Mouse (Mus musculus) neural tube, embryonic 13.5 days (tissue): Measurements from ENCODE around the gene Milr1. TPM values are rescaled to one million over a fixed set of nuclear protein-coding genes. Genes with fewer than 3 reads are reported as not detected.

ENCODE experiments used
- ATAC-seq: fragments of 200-750 bp; cut with Nextera tagmentation; 2 replicates; pipeline ENCODE4 v1.8.0; 2017; ENCODE audit warnings: low read depth, mild to moderate bottlenecking, moderate TSS enrichment, moderate library complexity
- H3K27ac ChIP-seq: fragments of 300-500 bp; sonication (generic); replicated peaks from 2 replicates; pipeline ENCODE4 v1.5.1; 2015; ENCODE audit warnings: moderate library complexity, mild to moderate bottlenecking, inconsistent platforms
- H3K27me3 ChIP-seq: fragments of 300-500 bp; sonication (generic); 2 replicates; pipeline ENCODE4 v1.6.1; 2015; ENCODE audit warnings: mild to moderate bottlenecking, inconsistent platforms
- H3K36me3 ChIP-seq: fragments of 300-500 bp; sonication (generic); 2 replicates; pipeline ENCODE4 v1.6.1; 2015; ENCODE audit warnings: mild to moderate bottlenecking, inconsistent platforms
- H3K4me1 ChIP-seq: fragments of 300-500 bp; sonication (generic); replicated peaks from 2 replicates; pipeline ENCODE4 v1.6.1; 2015; ENCODE audit warnings: inconsistent platforms
- H3K4me2 ChIP-seq: fragments of 300-500 bp; sonication (generic); 2 replicates; pipeline ENCODE4 v1.6.1; 2015; ENCODE audit warnings: inconsistent platforms, mild to moderate bottlenecking, moderate library complexity
- H3K4me3 ChIP-seq: fragments of 300-500 bp; sonication (generic); 2 replicates; pipeline ENCODE4 v1.5.1; 2015; ENCODE audit warnings: mild to moderate bottlenecking, inconsistent platforms
- H3K9ac ChIP-seq: fragments of 300-500 bp; sonication (generic); 2 replicates; pipeline ENCODE4 v1.6.1; 2015; ENCODE audit warnings: moderate library complexity, mild to moderate bottlenecking, inconsistent platforms
- H3K9me3 ChIP-seq: fragments of 300-500 bp; sonication (generic); 2 replicates; pipeline ENCODE4 v1.6.1; 2016; ENCODE audit warnings: inconsistent platforms
- WGBS: fragments of 180-500 bp; shearing (Covaris S2); methylation state at CpG from one replicate; pipeline ENCODE4 v1.1.7; 2015; 5-methylcytosine and 5-hydroxymethylcytosine counted together
- polyA plus RNA-seq: library from polyadenylated mRNA; unstranded; fragments of >200 nt; fragmentation: Nextera tagmentation; extraction: Ambion mirVana; gene quantifications from 2 replicates; pipeline ENCODE4 v1.2.1, GENCODE M21; 2015

Milr1 gene
- polyA plus RNA-seq, 1 experiment from 2014 or later, result 1.3 TPM

DNA sequence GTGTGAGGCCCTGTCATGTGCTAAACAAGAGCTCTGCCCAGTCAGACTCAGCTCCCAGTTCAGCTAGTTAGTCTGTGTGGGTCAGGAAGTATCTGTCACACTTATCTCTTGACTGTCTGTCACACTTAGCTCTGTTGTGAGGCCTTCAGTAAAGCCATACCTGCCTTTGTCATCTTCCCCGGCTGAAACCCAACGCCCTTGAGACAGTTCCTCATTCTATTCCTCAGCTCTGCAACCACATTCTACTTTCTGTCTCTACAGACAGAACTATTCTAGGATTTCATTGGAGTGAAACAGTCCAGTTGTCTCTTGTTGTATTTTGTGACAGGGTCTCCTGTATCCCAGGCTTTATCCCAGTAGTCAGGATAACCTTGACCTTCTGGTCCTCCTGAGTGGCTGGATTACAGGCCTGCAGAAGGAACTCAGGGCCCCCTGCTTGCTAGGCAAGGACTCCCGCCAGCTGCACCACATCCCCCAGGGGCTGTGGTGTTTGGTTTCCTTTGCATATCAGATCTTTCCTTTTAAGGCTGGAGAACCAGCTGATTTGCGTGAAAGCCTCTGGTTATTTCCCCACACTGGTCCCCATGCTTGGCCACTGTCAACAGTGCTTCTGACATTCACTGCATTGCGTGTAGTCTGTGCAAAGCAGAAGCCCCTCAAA is 11.2 kb downstream of the Milr1 start:
- ATAC-seq, result no peak
- Histone ChIP-seq H3K36me3 (peaks cover 12% of the 10 kb centered on the region), H3K4me2 (no peak overlapping the region), H3K4me3 (no peak overlapping the region), H3K27ac (no peak overlapping the region; the same call in 1 of the 2 replicates), H3K4me1 (peaks cover 13% of the 10 kb centered on the region; the same call in 1 of the 2 replicates), H3K9me3 (no peaks in the 10 kb centered on the region), H3K27me3 (no peaks in the 10 kb centered on the region), H3K9ac (no peak overlapping the region)
- WGBS, result 58% methylated on average over 5 of the region's 5 CpGs

DNA sequence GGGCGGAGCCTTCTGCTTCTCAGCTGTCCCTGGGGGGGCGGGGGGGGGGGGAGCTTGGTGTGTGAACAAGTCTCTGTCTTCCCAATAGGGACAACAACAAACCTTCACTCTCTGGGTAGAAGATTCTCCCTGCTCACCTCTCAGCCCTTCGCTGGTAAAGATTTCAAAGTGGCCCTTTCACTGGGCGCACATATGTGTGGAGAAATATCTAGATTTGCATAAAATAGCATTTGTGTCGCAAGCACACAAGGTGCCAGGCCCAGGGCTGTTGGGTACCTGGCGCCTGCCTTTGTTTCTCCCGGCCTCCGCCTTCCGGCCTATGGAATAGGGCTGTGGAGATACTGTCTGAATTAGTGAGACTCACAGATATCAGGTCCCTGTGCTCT is 11.8 kb downstream of the Milr1 start:
- peaks cover 18% of the 10 kb centered on the region for H3K36me3 ChIP-seq
- H3K27me3 ChIP-seq, result no peaks in the 10 kb centered on the region
- no peak for ATAC-seq
- 77% methylated on average over 9 of the region's 9 CpGs for WGBS
- H3K4me1 ChIP-seq, result peaks cover 13% of the 10 kb centered on the region; the same call in 1 of the 2 replicates
- H3K4me2 ChIP-seq, result no peak overlapping the region
- no peaks in the 10 kb centered on the region for H3K9me3 ChIP-seq
- no peak overlapping the region for H3K4me3 ChIP-seq
- no peak overlapping the region for H3K9ac ChIP-seq
- no peak overlapping the region for H3K27ac ChIP-seq

DNA sequence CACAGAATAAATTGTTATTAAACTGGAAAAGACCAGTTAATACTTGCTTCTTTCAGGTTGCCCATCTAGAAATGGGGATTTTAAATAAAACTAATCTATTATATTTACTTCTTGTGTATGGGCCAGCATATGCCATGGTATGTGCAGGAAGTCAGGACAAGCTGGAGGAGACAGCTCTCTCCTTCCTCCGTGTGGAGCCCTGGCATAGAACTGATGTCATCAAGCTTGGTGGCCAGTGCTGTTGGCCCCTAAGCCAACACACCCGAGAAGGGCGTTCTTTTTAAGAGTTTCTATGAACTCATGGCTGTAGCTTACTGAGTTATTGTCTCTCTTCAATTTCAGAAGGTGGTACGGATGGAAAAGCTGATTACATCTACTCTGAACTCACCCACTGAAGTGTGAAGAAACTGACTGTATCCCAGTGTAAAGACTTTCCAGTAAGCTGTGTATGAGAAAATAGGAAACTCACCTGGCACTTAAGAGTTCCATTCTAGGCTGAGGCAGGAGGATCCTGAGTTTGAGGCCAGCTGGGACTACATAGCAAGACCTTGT is 15.7 kb downstream of the Milr1 start:
- WGBS, result 91% methylated on average over 4 of the region's 4 CpGs
- Histone ChIP-seq H3K27me3 (no peaks in the 10 kb centered on the region), H3K36me3 (peaks cover 52% of the 10 kb centered on the region)

DNA sequence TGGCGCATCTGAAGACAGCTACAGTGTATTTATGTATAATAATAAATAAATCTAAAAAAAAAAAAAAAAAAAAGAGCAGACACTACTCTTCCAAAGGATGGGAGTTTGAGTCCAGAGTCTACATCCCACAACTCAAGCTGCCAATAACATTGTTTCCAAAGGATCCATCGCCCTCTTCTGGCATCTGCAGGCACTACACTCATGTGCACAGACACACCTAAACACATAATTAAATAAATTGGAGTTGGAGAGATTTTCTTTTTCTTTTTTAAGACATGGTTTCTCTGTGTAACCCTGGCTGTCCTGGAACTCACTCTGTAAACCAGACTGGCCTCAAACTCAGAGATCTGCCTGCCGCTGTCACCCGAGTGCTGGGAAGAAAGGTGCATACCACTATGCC is 16.5 kb downstream of the Milr1 start:
- no peak for ATAC-seq
- no peak overlapping the region for H3K27ac ChIP-seq
- WGBS, result 91% methylated on average over 4 of the region's 4 CpGs

More for the DNA sequence above, 15.7 kb downstream of the Milr1 start:
- Histone ChIP-seq H3K27ac (no peak overlapping the region), H3K9ac (no peak overlapping the region), H3K4me3 (no peak overlapping the region), H3K4me1 (peaks cover 13% of the 10 kb centered on the region; the same call in 1 of the 2 replicates), H3K4me2 (no peak overlapping the region), H3K9me3 (no peaks in the 10 kb centered on the region)
- no peak for ATAC-seq

DNA sequence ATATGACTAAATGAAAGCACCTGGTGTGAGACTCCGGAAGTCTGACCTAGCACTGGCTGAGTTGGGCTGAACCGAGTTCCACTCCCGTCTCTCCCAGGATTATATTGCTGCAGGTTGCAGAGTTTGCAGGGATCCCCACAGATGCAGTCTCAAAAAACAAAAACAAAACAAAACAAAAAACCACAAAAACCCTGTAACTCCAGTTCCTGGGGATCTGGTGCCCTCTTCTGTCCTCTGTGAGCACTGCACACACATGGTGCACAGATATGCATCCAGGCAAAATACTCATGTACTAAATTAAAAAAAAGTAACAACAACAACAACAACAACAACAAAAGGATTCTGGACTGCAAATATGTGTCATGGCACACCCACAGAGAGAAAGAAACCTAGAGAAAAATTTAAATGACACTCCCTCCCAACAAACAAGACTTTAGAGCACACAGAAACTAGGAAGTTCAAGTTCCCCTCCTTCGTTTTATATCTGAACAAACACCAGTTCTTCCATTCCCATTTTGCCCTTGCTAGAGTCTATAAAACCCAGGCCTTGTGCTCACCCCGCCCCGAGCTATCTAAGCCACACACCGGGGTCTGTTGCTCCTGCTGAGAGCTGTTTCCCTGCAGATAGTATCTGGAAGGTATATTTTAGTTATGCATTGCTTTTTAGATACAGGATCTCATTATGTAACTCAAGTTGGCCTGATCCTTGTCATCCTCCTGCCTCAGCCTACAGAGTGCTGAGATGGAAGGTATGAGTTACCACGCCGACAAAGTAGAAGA is 19.4 kb downstream of the Milr1 start:
- Histone ChIP-seq H3K9ac (no peak overlapping the region), H3K27ac (no peak overlapping the region), H3K9me3 (no peaks in the 10 kb centered on the region), H3K4me2 (no peak overlapping the region), H3K4me1 (no peaks in the 10 kb centered on the region), H3K36me3 (peaks cover 86% of the 10 kb centered on the region), H3K4me3 (no peak overlapping the region), H3K27me3 (no peaks in the 10 kb centered on the region)
- no peak for ATAC-seq
- 96% methylated on average over 9 of the region's 9 CpGs for WGBS

More for the DNA sequence above, 16.5 kb downstream of the Milr1 start:
- Histone ChIP-seq H3K27me3 (no peaks in the 10 kb centered on the region), H3K9me3 (no peaks in the 10 kb centered on the region), H3K36me3 (peaks cover 58% of the 10 kb centered on the region), H3K4me1 (peaks cover 7% of the 10 kb centered on the region; the same call in 1 of the 2 replicates), H3K9ac (no peak overlapping the region), H3K4me2 (no peak overlapping the region), H3K4me3 (no peak overlapping the region)

DNA sequence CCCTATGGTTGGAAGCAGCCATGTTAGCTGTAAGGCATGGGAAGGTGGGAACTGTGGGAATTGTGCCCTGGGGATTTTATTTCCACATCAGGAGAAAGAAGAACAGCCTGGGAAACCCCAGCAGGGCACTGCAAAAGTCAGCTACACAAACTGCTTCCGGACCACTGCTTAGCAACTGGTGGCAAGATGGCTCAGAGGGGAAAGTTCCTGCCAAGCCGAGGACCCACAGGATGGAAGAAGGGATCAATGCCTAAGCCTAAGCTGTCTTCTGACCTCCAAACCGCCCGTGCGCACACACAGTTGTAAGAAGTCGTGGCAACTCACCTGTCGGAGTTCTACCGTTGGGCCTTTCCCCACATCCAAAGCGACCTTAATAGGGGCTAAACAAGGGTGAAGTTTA is 22.0 kb downstream of the Milr1 start:
- 93% methylated on average over 9 of the region's 9 CpGs for whole genome bisulfite sequencing

DNA sequence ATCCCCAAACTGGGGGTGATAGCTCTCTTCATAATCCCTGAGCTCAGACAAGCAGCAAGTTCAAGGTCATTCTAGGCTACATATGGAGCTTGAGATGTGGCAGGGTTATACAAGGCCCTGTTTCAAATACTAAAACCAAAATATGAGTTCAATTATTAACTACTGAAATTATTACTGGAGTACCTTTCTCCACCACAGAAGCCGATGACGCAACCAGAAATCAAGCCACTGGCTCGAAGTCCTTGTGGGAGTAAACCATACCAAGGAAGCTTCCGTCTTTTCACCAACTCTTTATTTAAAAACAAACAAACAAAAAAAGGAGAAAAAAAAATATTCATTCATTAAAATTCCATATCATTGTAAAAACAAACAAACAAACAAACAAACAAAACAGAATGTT is 25.9 kb downstream of the Milr1 start:
- peaks cover 65% of the 10 kb centered on the region for H3K36me3 ChIP-seq
- H3K9me3 ChIP-seq, result no peaks in the 10 kb centered on the region
- ATAC-seq, result no peak
- H3K27ac ChIP-seq, result no peak overlapping the region
- H3K27me3 ChIP-seq, result no peaks in the 10 kb centered on the region
- H3K4me3 ChIP-seq, result no peak overlapping the region
- 94% methylated on average over 4 of the region's 4 CpGs for WGBS
- no peak overlapping the region for H3K4me2 ChIP-seq
- peaks cover 23% of the 10 kb centered on the region for H3K4me1 ChIP-seq
- no peak overlapping the region for H3K9ac ChIP-seq

More for the DNA sequence above, 22.0 kb downstream of the Milr1 start:
- no peak overlapping the region for H3K27ac ChIP-seq
- no peaks in the 10 kb centered on the region for H3K27me3 ChIP-seq
- H3K9me3 ChIP-seq, result no peaks in the 10 kb centered on the region
- no peak overlapping the region for H3K4me3 ChIP-seq
- no peak overlapping the region for H3K4me2 ChIP-seq
- H3K36me3 ChIP-seq, result peaks cover 79% of the 10 kb centered on the region
- H3K4me1 ChIP-seq, result peaks cover 8% of the 10 kb centered on the region
- no peak for ATAC-seq
- no peak overlapping the region for H3K9ac ChIP-seq

DNA sequence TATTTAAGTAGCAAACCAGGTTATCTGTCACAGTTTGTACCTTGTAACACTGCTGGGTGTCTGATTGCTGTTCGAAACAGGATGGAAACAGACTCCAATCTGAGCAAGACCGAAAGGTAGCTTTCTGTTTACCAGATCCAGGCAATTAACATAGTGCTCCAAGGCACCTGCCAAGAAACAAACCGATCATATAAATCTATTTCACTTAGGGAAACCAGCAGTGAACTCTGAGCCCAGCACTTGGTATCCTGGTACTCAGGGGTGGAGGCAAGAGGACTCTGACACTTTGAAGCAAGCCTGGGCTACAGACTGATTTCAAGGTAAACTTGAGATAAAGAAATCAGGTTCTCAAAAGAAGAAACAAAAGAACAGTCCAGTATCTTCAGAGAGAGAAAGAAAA is 26.4 kb downstream of the Milr1 start:
- peak overlapping the region; percentile 22; the same call in 1 of the 2 replicates for H3K9ac ChIP-seq
- no peaks in the 10 kb centered on the region for H3K27me3 ChIP-seq
- no peak overlapping the region for H3K27ac ChIP-seq
- H3K4me3 ChIP-seq, result no peak overlapping the region
- H3K4me2 ChIP-seq, result no peak overlapping the region
- H3K9me3 ChIP-seq, result no peaks in the 10 kb centered on the region
- ATAC-seq, result no peak
- H3K36me3 ChIP-seq, result peaks cover 65% of the 10 kb centered on the region
- 93% methylated on average over 3 of the region's 3 CpGs for WGBS
- peaks cover 27% of the 10 kb centered on the region for H3K4me1 ChIP-seq

DNA sequence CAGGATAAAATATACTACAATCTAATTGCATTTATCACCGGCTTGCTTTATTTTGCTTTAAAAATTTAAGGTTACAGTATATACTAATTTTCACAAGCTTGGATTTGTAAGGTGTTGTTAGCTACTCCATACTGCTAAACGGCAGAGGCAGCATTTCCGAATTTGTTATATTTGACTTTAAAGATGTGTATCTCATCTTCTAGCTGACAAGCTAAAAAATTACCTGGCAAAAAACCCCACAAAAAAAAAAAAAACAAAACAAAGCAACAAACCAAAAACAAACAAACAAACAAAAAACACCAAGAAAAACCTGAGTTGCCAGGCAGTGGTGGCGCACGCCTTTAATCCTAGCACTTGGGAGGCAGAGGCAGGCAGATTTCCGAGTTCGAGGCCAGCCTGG is 27.1 kb downstream of the Milr1 start:
- no peak for ATAC-seq

DNA sequence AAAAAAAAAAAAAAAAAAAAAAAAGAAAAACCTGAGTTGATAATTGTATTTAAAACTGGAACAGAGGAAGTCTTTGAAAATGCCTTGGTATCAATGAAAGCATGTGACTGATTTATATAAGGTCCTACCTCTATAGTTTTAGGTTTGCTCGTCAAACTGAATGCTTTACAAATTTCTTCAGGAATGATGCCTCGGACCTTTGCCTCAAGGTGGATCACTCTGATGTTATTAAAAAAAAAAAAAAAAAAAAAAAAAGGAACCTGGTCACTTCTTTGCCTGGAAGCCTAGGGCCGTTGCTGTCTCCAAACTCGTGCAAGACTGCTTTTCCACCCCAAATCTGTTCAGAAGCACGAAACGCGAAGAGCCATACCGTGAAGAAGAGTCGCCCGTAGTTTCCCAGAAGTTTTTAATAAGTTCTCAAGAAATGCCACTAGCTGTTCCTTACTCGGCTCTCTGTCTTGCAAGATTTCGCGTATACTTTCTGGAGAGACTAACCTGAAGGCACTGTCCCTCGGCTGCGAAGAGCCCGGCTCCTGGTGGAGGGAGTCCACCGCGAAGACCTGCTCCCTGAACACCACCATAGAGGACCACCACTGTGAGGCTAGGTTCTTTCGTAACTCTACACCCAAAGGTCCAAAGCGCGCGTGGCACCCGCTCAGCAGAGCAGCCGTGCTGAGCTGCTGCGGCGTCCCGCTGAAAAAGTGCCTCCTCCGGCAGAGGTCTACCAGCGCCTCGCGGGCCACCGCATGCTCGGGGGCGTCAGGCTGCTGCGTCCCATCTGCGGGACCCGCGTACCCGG is 27.8 kb downstream of the Milr1 start:
- no peaks in the 10 kb centered on the region for H3K27me3 ChIP-seq
- H3K27ac ChIP-seq, result peak overlapping the region; percentile 94
- WGBS, result 2% methylated on average over 39 of the region's 39 CpGs
- peaks cover 40% of the 10 kb centered on the region for H3K4me1 ChIP-seq
- ATAC-seq, result peak; percentile 85
- peaks cover 65% of the 10 kb centered on the region for H3K36me3 ChIP-seq
- H3K4me2 ChIP-seq, result peak overlapping the region; percentile 91
- H3K9ac ChIP-seq, result peak overlapping the region; percentile 94
- peak overlapping the region; percentile 78 for H3K4me3 ChIP-seq
- H3K9me3 ChIP-seq, result no peaks in the 10 kb centered on the region

More for the DNA sequence above, 27.1 kb downstream of the Milr1 start:
- 0 out of 2 replicates have a peak overlapping the region, but pooled peaks have one; percentile 78 for H3K4me3 ChIP-seq
- no peak overlapping the region for H3K27ac ChIP-seq
- H3K4me1 ChIP-seq, result peaks cover 35% of the 10 kb centered on the region
- H3K36me3 ChIP-seq, result peaks cover 65% of the 10 kb centered on the region
- peak overlapping the region; percentile 91 for H3K4me2 ChIP-seq
- H3K9ac ChIP-seq, result no peak overlapping the region
- H3K9me3 ChIP-seq, result no peaks in the 10 kb centered on the region
- no peaks in the 10 kb centered on the region for H3K27me3 ChIP-seq
- 95% methylated on average over 7 of the region's 7 CpGs for WGBS

DNA sequence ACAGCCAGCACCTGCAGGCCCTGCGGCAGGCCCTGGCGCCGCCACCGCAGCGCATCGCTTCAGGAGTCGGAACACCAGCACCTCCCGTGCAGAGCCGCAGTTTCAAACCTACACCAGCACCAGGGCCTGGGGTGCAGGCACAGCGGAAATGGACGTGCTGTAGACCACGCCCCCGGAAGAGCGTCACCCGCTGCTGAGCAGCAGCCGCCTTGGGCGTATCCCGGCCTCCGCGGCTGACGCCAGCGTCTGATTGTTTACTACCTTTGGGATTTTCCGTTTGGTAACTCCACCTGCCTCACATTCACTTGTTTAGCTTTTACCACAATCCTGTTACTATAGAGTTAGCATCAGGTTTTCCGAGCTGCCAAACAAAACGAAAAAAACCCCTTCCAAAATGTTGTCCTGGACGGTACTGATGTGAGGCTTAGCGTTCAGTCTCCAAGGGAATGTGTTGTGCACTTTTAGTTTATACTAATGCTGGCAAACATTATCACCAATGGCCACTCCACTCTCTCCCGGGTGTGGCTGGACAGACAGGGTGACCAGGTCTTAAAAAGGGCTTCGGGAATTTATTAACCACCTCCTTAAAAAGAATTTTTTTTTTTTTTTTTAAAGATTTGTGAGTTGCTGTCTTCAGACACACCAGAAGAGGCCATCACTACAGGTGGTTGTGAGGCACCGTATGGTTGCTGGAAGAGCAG is 28.5 kb downstream of the Milr1 start, which contains the start of gene Polg2:
Gene Polg2 (minus strand): TSS at position 150 of the 701 bp plus-strand sequence.
- H3K4me1 ChIP-seq, result peaks cover 45% of the 10 kb centered on the region
- H3K4me3 ChIP-seq, result peak within 1 kb of the TSS; percentile 78
- peak within 1 kb of the TSS; percentile 91 for H3K4me2 ChIP-seq
- ATAC-seq, result peak; percentile 99
- H3K27ac ChIP-seq, result peak within 1 kb of the TSS; percentile 94
- no peaks in the 10 kb centered on the region for H3K9me3 ChIP-seq
- H3K27me3 ChIP-seq, result no peaks in the 10 kb centered on the region
- 1% methylated on average over 30 of the region's 30 CpGs for WGBS
- peaks cover 65% of the 10 kb centered on the region for H3K36me3 ChIP-seq
- peak within 1 kb of the TSS; percentile 94 for H3K9ac ChIP-seq
